In the genomic region with DNA sequence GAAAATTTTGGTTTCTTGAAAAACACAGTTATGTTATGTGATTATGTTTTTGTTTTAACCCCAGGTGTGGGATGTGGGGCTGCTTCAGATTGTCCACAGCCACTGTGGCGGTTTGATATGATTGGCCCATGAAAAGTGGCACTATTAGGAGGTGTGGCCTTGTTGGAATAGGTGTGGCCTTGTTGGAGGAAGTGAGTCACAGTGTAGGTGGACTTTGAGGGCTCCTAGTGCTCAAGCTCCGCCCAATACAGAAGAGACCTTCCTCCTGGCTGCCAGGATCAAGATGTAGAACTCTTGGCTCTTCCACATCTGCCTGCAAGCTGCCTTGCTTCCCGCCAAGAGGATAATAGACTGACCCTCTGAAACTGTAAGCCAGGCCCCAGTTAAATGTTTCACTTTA, we compare ENCODE assay signal across 1 mouse cellular context.
TF ChIP-seq lines count a peak whose summit lies in the region.

No protein-coding gene starts in this region.

TF ChIP-seq in MEL, 35 proteins besides CTCF, POLR2A, EP300 and RAD21:
- TF ChIP-seq ZKSCAN1 (IDR thresholded peaks at IDR 0.05; ENCODE audit: low read depth, low read length) = no peak
- TF ChIP-seq SMC3 (IDR thresholded peaks at IDR 0.05; ENCODE audit: low read depth, low read length) = no peak
- TF ChIP-seq POLR2AphosphoS2 (IDR thresholded peaks at IDR 0.05; ENCODE audit: low read length) = no peak
- no peak for TF ChIP-seq E2F4 (IDR thresholded peaks at IDR 0.05; ENCODE audit: borderline replicate concordance, low read depth, low read length)
- no peak for TF ChIP-seq MXI1 (IDR thresholded peaks at IDR 0.05; ENCODE audit: low read depth, low read length)
